Mouse (Mus musculus) hindbrain, embryonic 12.5 days (tissue): Measurements from ENCODE around the gene Gm49395. TPM values are rescaled to one million over a fixed set of nuclear protein-coding genes. Genes with fewer than 3 reads are reported as not detected.

Experiments used
- ATAC-seq: fragments of 200-750 bp; cut with Nextera tagmentation; 2 replicates; pipeline ENCODE4 v1.8.0; 2017; ENCODE audit warnings: moderate TSS enrichment; ENCODE audit not compliant: low FRiP score
- H3K27ac ChIP-seq: fragments of 300-500 bp; sonication (generic); 2 replicates; pipeline ENCODE4 v1.5.1; 2016; ENCODE audit warnings: mild to moderate bottlenecking
- H3K27me3 ChIP-seq: fragments of 300-500 bp; sonication (generic); 2 replicates; pipeline ENCODE4 v1.6.1; 2016; ENCODE audit warnings: mild to moderate bottlenecking
- H3K36me3 ChIP-seq: fragments of 300-500 bp; sonication (generic); 2 replicates; pipeline ENCODE4 v1.6.1; 2016; ENCODE audit warnings: mild to moderate bottlenecking
- H3K4me1 ChIP-seq: fragments of 300-500 bp; sonication (generic); 2 replicates; pipeline ENCODE4 v1.6.1; 2016
- H3K4me2 ChIP-seq: fragments of 300-500 bp; sonication (generic); replicated peaks from 2 replicates; pipeline ENCODE4 v1.6.1; 2016; ENCODE audit warnings: mild to moderate bottlenecking
- H3K4me3 ChIP-seq: fragments of 300-500 bp; sonication (generic); 2 replicates; pipeline ENCODE4 v1.5.1; 2016; ENCODE audit warnings: mild to moderate bottlenecking
- H3K9ac ChIP-seq: fragments of 300-500 bp; sonication (generic); 2 replicates; pipeline ENCODE4 v1.6.1; 2016; ENCODE audit warnings: mild to moderate bottlenecking, moderate library complexity
- H3K9me3 ChIP-seq: fragments of 300-500 bp; sonication (generic); replicated peaks from 2 replicates; pipeline ENCODE4 v1.6.1; 2016; ENCODE audit warnings: mild to moderate bottlenecking
- WGBS: fragments of 180-500 bp; shearing (Covaris S2); methylation state at CpG from one replicate; pipeline ENCODE4 v1.1.7; 2016; 5-methylcytosine and 5-hydroxymethylcytosine counted together
- polyA plus RNA-seq: library from polyadenylated mRNA; unstranded; fragments of >200 nt; fragmentation: Nextera tagmentation; extraction: Ambion mirVana; gene quantifications from 2 replicates; pipeline ENCODE4 v1.2.1, GENCODE M21; 2016

Gene Gm49395
- polyA plus RNA-seq, 1 experiment from 2014 or later: 3.7 TPM

DNA sequence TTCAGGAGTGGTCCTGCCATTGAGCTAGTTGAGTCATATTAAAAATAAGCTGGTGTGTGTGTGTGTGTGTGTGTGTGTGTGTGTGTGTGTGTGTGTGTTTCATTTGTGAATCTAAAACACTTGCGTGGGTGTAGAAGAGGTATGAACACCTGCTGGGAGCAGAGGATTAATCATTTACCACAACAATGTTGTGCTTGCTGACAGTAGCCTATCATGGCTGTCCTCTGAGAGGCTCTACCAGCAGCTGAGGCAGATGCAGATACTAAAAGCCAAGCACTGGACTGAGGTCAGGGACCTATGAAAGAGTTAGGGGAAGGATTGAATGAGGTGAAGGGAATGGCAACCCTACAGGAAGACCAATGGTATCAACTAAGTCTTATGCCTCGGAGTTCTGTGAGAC is 68.6 kb downstream of the Gm49395 start:
- H3K27me3 ChIP-seq: no peaks in the 10 kb centered on the region
- no peaks in the 10 kb centered on the region for H3K4me1 ChIP-seq
- no peak overlapping the region for H3K4me2 ChIP-seq
- no peaks in the 10 kb centered on the region for H3K36me3 ChIP-seq
- H3K9me3 ChIP-seq: no peaks in the 10 kb centered on the region
- no peak overlapping the region for H3K9ac ChIP-seq
- no peak for ATAC-seq
- H3K4me3 ChIP-seq: no peak overlapping the region
- 64% methylated on average over 2 of the region's 2 CpGs for WGBS
- no peak overlapping the region for H3K27ac ChIP-seq

- Histone ChIP-seq H3K4me1 (no peaks in the 10 kb centered on the region), H3K27me3 (no peaks in the 10 kb centered on the region), H3K36me3 (no peaks in the 10 kb centered on the region), H3K9ac (no peak overlapping the region), H3K4me3 (no peak overlapping the region), H3K9me3 (no peaks in the 10 kb centered on the region), H3K27ac (no peak overlapping the region), H3K4me2 (no peak overlapping the region)
- WGBS: 86% methylated on average over 17 of the region's 17 CpGs
- ATAC-seq: no peak
These were observed 70.3 kb downstream of the Gm49395 start for GRCm38 (mm10) chr13:115031177-115032000.

DNA sequence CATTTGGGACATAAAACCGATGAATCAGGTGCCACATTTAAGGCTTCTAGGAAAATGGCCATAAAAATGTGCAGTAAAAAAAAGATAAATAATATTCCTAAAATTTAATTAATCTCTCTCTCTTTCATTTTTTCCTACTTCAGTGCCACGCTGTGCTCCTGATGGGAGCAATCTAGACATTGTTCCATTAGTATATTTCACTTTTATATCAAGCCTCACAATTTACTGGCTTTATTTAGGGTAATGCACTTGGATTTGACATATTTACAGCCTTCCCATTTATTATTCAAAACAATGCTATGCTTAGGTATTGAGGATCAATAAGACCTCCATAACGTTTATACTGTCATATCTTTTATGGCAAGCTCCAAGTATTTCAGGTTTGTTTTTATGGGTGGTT is 76.3 kb downstream of the Gm49395 start:
- no peaks in the 10 kb centered on the region for H3K36me3 ChIP-seq
- WGBS: 87% methylated on average over 3 of the region's 3 CpGs
- no peak for ATAC-seq

DNA sequence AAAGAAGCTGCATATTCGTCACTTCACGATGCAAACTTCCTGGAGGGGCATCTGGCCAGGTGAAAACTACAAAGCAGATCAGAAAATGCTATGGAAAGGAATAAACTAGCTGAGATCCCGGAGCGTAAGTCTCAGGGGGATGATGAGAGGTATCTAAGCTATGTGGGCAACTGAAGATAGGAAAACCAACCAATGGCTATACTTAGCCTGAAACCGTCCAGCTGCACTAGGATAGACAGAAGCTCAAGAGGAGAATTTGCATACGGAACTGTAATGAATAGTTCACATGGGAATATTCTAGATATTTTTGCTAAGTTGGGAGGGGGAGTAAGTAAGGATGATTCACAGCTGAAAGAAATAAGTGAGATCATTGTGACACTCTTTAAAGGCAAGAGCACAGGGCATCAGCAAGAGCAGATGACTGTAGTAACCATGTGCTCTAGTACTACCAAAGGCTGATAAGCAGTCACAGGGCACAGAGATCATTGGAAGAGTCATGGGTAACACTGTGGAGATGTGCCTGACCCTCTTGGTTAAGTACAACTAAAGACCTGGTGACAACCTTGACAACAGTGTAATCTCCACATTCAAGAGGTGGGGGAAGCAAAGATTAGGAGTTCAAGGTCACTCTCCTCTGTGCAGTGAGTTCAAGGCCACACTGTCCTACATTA is 79.5 kb downstream of the Gm49395 start:
- H3K36me3 ChIP-seq: no peaks in the 10 kb centered on the region
- H3K9ac ChIP-seq: no peak overlapping the region
- H3K27me3 ChIP-seq: no peaks in the 10 kb centered on the region
- ATAC-seq: no peak
- H3K27ac ChIP-seq: no peak overlapping the region
- no peak overlapping the region for H3K4me3 ChIP-seq
- H3K4me2 ChIP-seq: no peak overlapping the region
- no peaks in the 10 kb centered on the region for H3K4me1 ChIP-seq
- no peaks in the 10 kb centered on the region for H3K9me3 ChIP-seq
- 90% methylated on average over 6 of the region's 6 CpGs for WGBS

More for the DNA sequence above, 76.3 kb downstream of the Gm49395 start:
- H3K9me3 ChIP-seq: no peaks in the 10 kb centered on the region
- no peaks in the 10 kb centered on the region for H3K4me1 ChIP-seq
- no peaks in the 10 kb centered on the region for H3K27me3 ChIP-seq
- no peak overlapping the region for H3K4me3 ChIP-seq
- no peak overlapping the region for H3K9ac ChIP-seq
- H3K4me2 ChIP-seq: no peak overlapping the region
- H3K27ac ChIP-seq: no peak overlapping the region

GRCm38 (mm10) chr13:115021411-115021810 is 80.3 kb downstream of the Gm49395 start:
- Histone ChIP-seq H3K4me1 (no peaks in the 10 kb centered on the region), H3K9ac (no peak overlapping the region), H3K4me3 (no peak overlapping the region), H3K27ac (no peak overlapping the region), H3K36me3 (no peaks in the 10 kb centered on the region), H3K27me3 (no peaks in the 10 kb centered on the region), H3K4me2 (no peak overlapping the region), H3K9me3 (no peaks in the 10 kb centered on the region)
- ATAC-seq: no peak
- WGBS: 79% methylated on average over 10 of the region's 10 CpGs

DNA sequence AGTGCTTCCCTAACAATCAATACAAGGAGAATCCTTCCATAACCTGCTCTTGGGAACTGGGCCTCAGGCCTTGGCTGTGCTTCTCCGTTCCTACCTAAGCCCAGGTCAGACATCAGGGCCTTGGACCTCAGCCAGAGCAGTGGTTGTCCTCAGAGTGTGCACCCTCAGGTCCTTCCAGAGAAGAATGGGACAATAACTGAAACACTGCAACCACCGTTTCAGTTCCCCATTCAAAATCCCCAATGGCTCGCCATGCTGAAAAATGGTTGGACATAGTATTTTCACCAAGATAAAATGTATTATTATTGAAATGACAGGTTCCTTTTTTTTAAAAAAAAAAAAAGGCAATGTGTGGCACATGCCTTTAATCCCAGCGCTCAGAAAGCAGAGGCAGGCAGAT is 81.0 kb downstream of the Gm49395 start:
- WGBS: 88% methylated on average over 4 of the region's 4 CpGs
- Histone ChIP-seq H3K27me3 (no peaks in the 10 kb centered on the region), H3K27ac (no peak overlapping the region), H3K9ac (no peak overlapping the region), H3K9me3 (no peaks in the 10 kb centered on the region), H3K4me2 (no peak overlapping the region), H3K4me3 (no peak overlapping the region), H3K4me1 (no peaks in the 10 kb centered on the region), H3K36me3 (no peaks in the 10 kb centered on the region)
- ATAC-seq: no peak

- 88% methylated on average over 9 of the region's 9 CpGs for WGBS
- H3K27ac ChIP-seq: no peak overlapping the region
These were observed 84.2 kb downstream of the Gm49395 start for GRCm38 (mm10) chr13:115017545-115017944.

GRCm38 (mm10) chr13:115011547-115011946 is 90.2 kb downstream of the Gm49395 start:
- no peak for ATAC-seq
- Histone ChIP-seq H3K9me3 (no peaks in the 10 kb centered on the region), H3K4me2 (no peak overlapping the region), H3K4me1 (peaks cover under 1% of the 10 kb centered on the region; the same call in 1 of the 2 replicates), H3K4me3 (no peak overlapping the region), H3K9ac (no peak overlapping the region), H3K27ac (no peak overlapping the region), H3K27me3 (no peaks in the 10 kb centered on the region), H3K36me3 (no peaks in the 10 kb centered on the region)
- 74% methylated on average over 6 of the region's 6 CpGs for WGBS

More at GRCm38 (mm10) chr13:115017545-115017944, 84.2 kb downstream of the Gm49395 start:
- no peak for ATAC-seq
- Histone ChIP-seq H3K9me3 (no peaks in the 10 kb centered on the region), H3K9ac (no peak overlapping the region), H3K27me3 (no peaks in the 10 kb centered on the region), H3K4me1 (no peaks in the 10 kb centered on the region), H3K4me3 (no peak overlapping the region), H3K4me2 (no peak overlapping the region), H3K36me3 (no peaks in the 10 kb centered on the region)

DNA sequence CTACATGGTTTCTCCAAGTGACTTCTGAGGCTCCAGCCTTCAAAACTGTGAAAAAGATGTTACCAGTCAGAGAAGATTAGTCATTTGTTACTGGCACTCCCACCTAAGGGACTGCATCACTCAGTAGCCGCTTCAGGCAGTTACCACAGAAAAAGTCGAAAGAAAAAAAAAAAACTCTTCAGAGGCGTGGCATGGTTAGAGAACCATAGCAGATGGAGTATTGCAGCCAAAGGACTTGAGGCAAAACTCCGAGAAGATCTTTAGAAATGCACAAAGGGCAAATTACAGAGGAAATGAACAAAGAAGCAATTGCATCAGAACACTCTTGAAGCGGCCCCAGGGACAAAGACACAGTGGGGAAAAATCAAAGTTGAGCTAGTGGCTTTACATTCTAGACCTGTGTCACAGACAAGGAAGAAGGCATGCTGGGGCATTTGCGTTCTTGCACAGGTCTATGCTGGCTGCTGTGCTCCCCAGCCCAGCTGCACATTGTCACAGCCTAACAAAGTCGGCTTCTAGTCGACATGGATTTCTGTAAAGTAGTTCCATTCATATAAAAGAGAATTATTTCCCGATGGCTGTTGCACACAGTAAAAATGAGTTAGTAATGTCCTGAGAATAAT is 95.4 kb downstream of the Gm49395 start:
- no peaks in the 10 kb centered on the region for H3K36me3 ChIP-seq
- H3K4me3 ChIP-seq: no peak overlapping the region
- H3K9ac ChIP-seq: no peak overlapping the region
- H3K9me3 ChIP-seq: no peaks in the 10 kb centered on the region
- H3K27ac ChIP-seq: no peak overlapping the region
- H3K27me3 ChIP-seq: no peaks in the 10 kb centered on the region
- H3K4me1 ChIP-seq: peaks cover 4% of the 10 kb centered on the region; the same call in 1 of the 2 replicates
- no peak for ATAC-seq
- no peak overlapping the region for H3K4me2 ChIP-seq
- WGBS: 42% methylated on average over 9 of the region's 9 CpGs

DNA sequence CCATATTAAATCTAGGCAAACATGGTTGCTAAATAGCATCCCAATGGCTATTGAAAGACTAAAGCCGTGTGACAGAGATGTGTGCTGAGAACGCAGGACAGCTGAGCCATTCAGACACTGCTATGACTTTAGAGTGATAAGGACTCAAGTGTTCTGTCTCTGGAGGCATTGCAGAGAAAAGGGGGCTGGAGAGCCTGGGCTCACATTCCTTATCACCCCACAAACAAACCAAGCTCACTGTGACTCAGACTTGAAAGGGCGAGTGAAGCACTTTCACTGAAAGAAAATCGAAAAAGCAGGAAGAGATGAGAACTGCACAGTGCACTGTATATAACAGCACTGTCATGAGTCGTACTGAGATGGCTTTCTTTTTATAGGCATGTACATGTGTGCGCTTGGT is 96.4 kb downstream of the Gm49395 start:
- Histone ChIP-seq H3K27ac (no peak overlapping the region), H3K36me3 (no peaks in the 10 kb centered on the region), H3K27me3 (no peaks in the 10 kb centered on the region), H3K4me2 (no peak overlapping the region), H3K4me3 (no peak overlapping the region), H3K9me3 (no peaks in the 10 kb centered on the region), H3K9ac (no peak overlapping the region), H3K4me1 (peaks cover 4% of the 10 kb centered on the region; the same call in 1 of the 2 replicates)
- no peak for ATAC-seq
- 80% methylated on average over 6 of the region's 6 CpGs for WGBS

GRCm38 (mm10) chr13:115003444-115004053 is 98.2 kb downstream of the Gm49395 start:
- no peak overlapping the region for H3K4me3 ChIP-seq
- 51% methylated on average over 7 of the region's 7 CpGs for WGBS
- H3K9me3 ChIP-seq: no peaks in the 10 kb centered on the region
- no peak overlapping the region for H3K27ac ChIP-seq
- H3K36me3 ChIP-seq: no peaks in the 10 kb centered on the region
- H3K4me1 ChIP-seq: peaks cover 4% of the 10 kb centered on the region; the same call in 1 of the 2 replicates
- H3K4me2 ChIP-seq: no peak overlapping the region
- no peak for ATAC-seq
- H3K9ac ChIP-seq: no peak overlapping the region
- no peaks in the 10 kb centered on the region for H3K27me3 ChIP-seq

DNA sequence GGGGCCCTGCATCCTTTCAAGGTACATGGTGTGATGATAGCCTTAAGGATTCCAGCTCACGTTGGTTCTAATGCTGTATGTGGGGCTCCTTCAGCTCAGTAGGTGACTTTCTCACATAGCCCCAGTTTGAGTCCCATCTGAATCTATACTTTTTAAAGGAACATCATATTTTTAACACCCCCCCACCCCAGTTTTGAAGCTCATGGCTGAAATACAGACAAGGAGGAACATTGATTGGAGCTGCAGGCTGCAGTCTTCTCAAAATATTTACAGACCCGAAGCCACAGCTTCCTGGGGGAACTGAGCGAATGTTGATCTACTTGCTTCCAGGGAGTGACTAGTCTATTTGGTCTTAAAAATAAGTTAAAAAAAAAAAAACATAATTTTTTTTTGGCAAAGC is 98.9 kb downstream of the Gm49395 start:
- Histone ChIP-seq H3K4me2 (no peak overlapping the region), H3K36me3 (no peaks in the 10 kb centered on the region), H3K9ac (no peak overlapping the region), H3K4me3 (no peak overlapping the region), H3K27me3 (no peaks in the 10 kb centered on the region), H3K27ac (no peak overlapping the region), H3K4me1 (peaks cover 4% of the 10 kb centered on the region; the same call in 1 of the 2 replicates), H3K9me3 (no peaks in the 10 kb centered on the region)
- WGBS: 72% methylated on average over 3 of the region's 3 CpGs
- no peak for ATAC-seq
